Mouse (Mus musculus): ENCODE results near the gene Ascc1. TPM values are rescaled to one million over a fixed set of nuclear protein-coding genes. Genes with fewer than 3 reads are reported as not detected.
"Not testable (repeated sequence)": the region's sequence is repeated elsewhere in the genome, so short reads cannot be mapped to it uniquely, and the experiment has no call there.

Gene Ascc1
- polyA plus RNA-seq, 1 experiment = 52.9 TPM

DNA sequence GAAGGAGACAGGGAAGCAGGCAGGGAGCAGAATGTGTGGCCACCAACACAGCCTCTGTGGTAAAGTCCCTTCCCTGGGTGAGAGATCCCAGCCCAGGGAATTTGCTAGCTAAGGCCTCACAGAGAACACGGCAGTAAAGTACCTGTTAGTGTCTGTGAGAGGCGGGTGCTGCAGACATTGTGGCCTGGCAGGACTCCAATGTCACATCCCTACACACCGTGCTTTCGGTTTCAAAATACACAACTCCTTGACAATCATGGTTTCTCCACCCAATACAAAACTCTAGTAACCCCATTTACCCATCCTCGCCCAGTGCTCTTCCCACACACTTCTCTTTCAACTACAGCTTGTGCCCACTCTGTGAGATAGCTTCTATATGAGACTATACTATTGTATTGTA lies 136.1 kb downstream of the Ascc1 start:
- H3K27ac ChIP-seq (ENCODE audit: insufficient read depth, low read length) = no peak overlapping the region
- H3K4me3 ChIP-seq (ENCODE audit: low read depth, low read length) = no peak overlapping the region
- H3K27me3 ChIP-seq (ENCODE audit: control insufficient read depth, insufficient read depth, low read length, poor library complexity, severe bottlenecking) = no peaks in the 10 kb centered on the region
- H3K9ac ChIP-seq (ENCODE audit: low read depth, poor library complexity, severe bottlenecking) = no peak overlapping the region
- no peaks in the 10 kb centered on the region for H3K36me3 ChIP-seq (ENCODE audit: control insufficient read depth, insufficient read depth, low read length, poor library complexity, severe bottlenecking)
- no peaks in the 10 kb centered on the region for H3K9me3 ChIP-seq (replicated peaks; ENCODE audit: control insufficient read depth, insufficient read depth, low read length, poor library complexity, severe bottlenecking)
- H3K4me1 ChIP-seq (ENCODE audit: control insufficient read depth, insufficient read depth, low read length) = peaks cover 15% of the 10 kb centered on the region
- TF ChIP-seq POLR2A (IDR thresholded peaks at IDR 0.05; ENCODE audit: insufficient read depth, low read length) = no peak
- no peak for TF ChIP-seq CTCF (IDR thresholded peaks at IDR 0.05; ENCODE audit: low read depth, low read length)
- TF ChIP-seq EP300 (IDR thresholded peaks at IDR 0.05; ENCODE audit: insufficient read depth, low read depth, low read length) = no peak

DNA sequence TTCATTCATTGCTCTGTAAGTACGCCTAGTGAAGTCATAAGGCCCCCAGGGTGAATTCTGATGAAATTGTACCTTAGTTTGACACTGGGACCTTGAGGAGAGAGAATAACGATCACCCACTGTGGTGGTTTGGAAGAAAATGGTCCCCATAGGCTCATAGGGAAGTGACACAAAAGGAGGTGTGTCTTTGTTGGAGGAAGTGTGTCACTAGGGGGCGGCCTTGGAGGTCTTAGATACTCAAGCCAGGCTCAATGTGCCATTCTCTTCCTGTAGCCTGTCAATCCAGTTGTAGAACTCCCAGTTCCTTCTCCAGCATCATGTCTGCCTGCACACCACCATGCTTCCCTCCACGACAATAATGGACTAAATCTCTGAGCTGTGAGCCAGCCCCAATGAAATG lies 138.1 kb downstream of the Ascc1 start:
- Histone ChIP-seq H3K9me3 (replicated peaks; ENCODE audit: control insufficient read depth, insufficient read depth, low read length, poor library complexity, severe bottlenecking) (no peaks in the 10 kb centered on the region), H3K36me3 (ENCODE audit: control insufficient read depth, insufficient read depth, low read length, poor library complexity, severe bottlenecking) (no peaks in the 10 kb centered on the region), H3K9ac (ENCODE audit: low read depth, poor library complexity, severe bottlenecking) (no peak overlapping the region), H3K27ac (ENCODE audit: insufficient read depth, low read length) (no peak overlapping the region), H3K4me1 (ENCODE audit: control insufficient read depth, insufficient read depth, low read length) (peaks cover 10% of the 10 kb centered on the region), H3K27me3 (ENCODE audit: control insufficient read depth, insufficient read depth, low read length, poor library complexity, severe bottlenecking) (no peaks in the 10 kb centered on the region), H3K4me3 (ENCODE audit: low read depth, low read length) (no peak overlapping the region)
- TF ChIP-seq POLR2A (IDR thresholded peaks at IDR 0.05; ENCODE audit: insufficient read depth, low read length) (no peak), EP300 (IDR thresholded peaks at IDR 0.05; ENCODE audit: insufficient read depth, low read depth, low read length) (no peak), CTCF (IDR thresholded peaks at IDR 0.05; ENCODE audit: low read depth, low read length) (no peak)

DNA sequence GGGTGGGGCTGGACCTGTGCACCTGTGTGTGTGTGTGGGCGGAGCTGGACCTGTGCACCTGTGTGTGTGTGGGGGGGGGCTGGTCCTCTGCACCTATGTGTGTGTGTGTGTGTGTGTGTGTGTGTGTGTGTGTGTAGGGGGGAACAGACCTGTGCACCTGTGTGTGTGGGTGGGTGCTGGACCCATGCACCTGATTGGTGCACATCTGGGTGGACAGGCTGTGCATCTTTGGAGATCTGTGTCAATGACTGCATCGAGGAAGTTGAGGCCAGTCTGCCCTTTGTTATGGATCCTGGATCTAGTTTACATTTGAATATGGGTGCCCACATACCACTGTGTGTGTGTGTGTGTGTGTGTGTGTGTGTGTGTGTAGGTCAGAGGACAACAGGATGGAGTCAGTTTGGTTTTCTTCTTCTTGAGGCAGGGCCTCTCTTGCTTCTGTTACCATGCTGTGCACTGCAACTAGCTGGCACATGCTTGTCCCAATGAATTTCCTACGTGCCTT lies 139.1 kb downstream of the Ascc1 start:
- H3K9me3 ChIP-seq (replicated peaks; ENCODE audit: control insufficient read depth, insufficient read depth, low read length, poor library complexity, severe bottlenecking) = no peaks in the 10 kb centered on the region
- H3K27ac ChIP-seq (ENCODE audit: insufficient read depth, low read length) = peak overlapping the region; percentile 24; the same call in 1 of the 2 replicates
- no peaks in the 10 kb centered on the region for H3K36me3 ChIP-seq (ENCODE audit: control insufficient read depth, insufficient read depth, low read length, poor library complexity, severe bottlenecking)

DNA sequence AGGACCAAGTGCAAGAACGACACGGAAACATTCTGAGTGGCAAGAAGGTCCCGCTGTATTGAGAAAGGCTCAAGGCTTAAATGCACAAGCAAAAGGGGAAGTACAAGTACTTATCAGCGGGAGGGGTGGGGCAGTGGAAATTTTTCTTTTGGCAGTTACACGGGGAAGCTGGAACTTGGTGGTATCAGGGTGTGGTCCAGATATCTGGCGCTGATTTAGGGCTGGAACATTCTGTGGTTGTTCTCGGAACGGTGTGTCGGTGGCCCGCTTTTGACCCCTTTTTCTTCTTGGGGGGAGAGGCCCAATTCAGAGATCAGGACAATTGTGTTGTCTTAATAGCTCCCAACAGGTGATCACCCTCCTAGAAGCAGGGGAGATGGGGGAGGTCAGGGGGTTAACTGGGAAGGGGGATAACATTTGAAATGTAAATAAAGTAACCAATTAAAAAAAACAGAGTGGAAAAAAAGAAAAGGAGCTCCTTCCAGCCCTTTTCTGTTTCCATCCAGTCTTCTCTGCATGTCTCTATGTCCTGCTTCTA lies 145.0 kb downstream of the Ascc1 start:
- not testable (repeated sequence) for H3K4me1 ChIP-seq (ENCODE audit: control insufficient read depth, insufficient read depth, low read length); H3K4me3 ChIP-seq (ENCODE audit: low read depth, low read length); H3K9me3 ChIP-seq (replicated peaks; ENCODE audit: control insufficient read depth, insufficient read depth, low read length, poor library complexity, severe bottlenecking); H3K36me3 ChIP-seq (ENCODE audit: control insufficient read depth, insufficient read depth, low read length, poor library complexity, severe bottlenecking); H3K9ac ChIP-seq (ENCODE audit: low read depth, poor library complexity, severe bottlenecking); H3K27me3 ChIP-seq (ENCODE audit: control insufficient read depth, insufficient read depth, low read length, poor library complexity, severe bottlenecking)
- peak overlapping the region; percentile 77; the same call in 1 of the 2 replicates for H3K27ac ChIP-seq (ENCODE audit: insufficient read depth, low read length)
- TF ChIP-seq EP300 (IDR thresholded peaks at IDR 0.05; ENCODE audit: insufficient read depth, low read depth, low read length) = 0 out of 2 replicates have a peak, but pooled peaks have one; percentile 5

More for the DNA sequence above, 139.1 kb downstream of the Ascc1 start:
- H3K27me3 ChIP-seq (ENCODE audit: control insufficient read depth, insufficient read depth, low read length, poor library complexity, severe bottlenecking) = no peaks in the 10 kb centered on the region
- peaks cover 7% of the 10 kb centered on the region for H3K4me1 ChIP-seq (ENCODE audit: control insufficient read depth, insufficient read depth, low read length)
- no peak overlapping the region for H3K9ac ChIP-seq (ENCODE audit: low read depth, poor library complexity, severe bottlenecking)
- TF ChIP-seq CTCF (IDR thresholded peaks at IDR 0.05; ENCODE audit: low read depth, low read length) (no peak), EP300 (IDR thresholded peaks at IDR 0.05; ENCODE audit: insufficient read depth, low read depth, low read length) (peak; percentile 91)
- H3K4me3 ChIP-seq (ENCODE audit: low read depth, low read length) = no peak overlapping the region

DNA sequence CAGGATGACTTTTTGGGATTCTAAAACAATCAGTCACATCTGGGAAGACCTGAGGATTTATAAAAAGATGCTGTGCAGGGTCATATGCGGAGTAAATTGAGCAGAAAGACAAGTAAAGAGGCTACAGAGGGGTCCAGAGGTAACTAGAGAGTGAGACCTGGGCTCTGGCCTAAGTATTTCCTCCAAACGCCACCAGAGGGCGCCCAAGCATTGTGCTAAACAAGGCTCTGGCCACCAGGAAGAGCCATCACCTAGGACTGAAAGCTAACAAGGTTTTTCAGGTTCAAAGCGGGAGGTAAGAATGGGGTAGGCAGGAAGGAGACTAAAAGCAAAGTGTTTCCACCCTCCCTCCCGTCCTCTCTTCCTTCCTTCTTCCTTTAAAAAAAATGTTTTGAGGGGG lies 145.5 kb downstream of the Ascc1 start:
- TF ChIP-seq CTCF (IDR thresholded peaks at IDR 0.05; ENCODE audit: low read depth, low read length) = peak; percentile 92
- TF ChIP-seq EP300 (IDR thresholded peaks at IDR 0.05; ENCODE audit: insufficient read depth, low read depth, low read length) = no peak
- no peaks in the 10 kb centered on the region for H3K4me1 ChIP-seq (ENCODE audit: control insufficient read depth, insufficient read depth, low read length)
- peak overlapping the region; percentile 77; the same call in 1 of the 2 replicates for H3K27ac ChIP-seq (ENCODE audit: insufficient read depth, low read length)

More for the DNA sequence above, 145.5 kb downstream of the Ascc1 start:
- no peaks in the 10 kb centered on the region for H3K27me3 ChIP-seq (ENCODE audit: control insufficient read depth, insufficient read depth, low read length, poor library complexity, severe bottlenecking)
- no peak overlapping the region for H3K9ac ChIP-seq (ENCODE audit: low read depth, poor library complexity, severe bottlenecking)
- no peaks in the 10 kb centered on the region for H3K9me3 ChIP-seq (replicated peaks; ENCODE audit: control insufficient read depth, insufficient read depth, low read length, poor library complexity, severe bottlenecking)
- no peak overlapping the region for H3K4me3 ChIP-seq (ENCODE audit: low read depth, low read length)
- no peaks in the 10 kb centered on the region for H3K36me3 ChIP-seq (ENCODE audit: control insufficient read depth, insufficient read depth, low read length, poor library complexity, severe bottlenecking)

Other genes with a start within 250 kb of the Ascc1 start
- 29.3 and 29.6 TPM in 2 replicates for gene Dnajb12, start 123.2 kb upstream of the Ascc1 start, polyA plus RNA-seq (2011; ENCODE audit: insufficient read depth, insufficient read length, low read depth, missing spikeins)
- 172 and 176 TPM in 2 replicates for gene Ddit4, start 51.0 kb upstream of the Ascc1 start, polyA plus RNA-seq (2011; ENCODE audit: insufficient read depth, insufficient read length, low read depth, missing spikeins)
- 22.7 and 24.4 TPM in 2 replicates for gene Anapc16, start 330 bp downstream of the Ascc1 start, polyA plus RNA-seq (2011; ENCODE audit: insufficient read depth, insufficient read length, low read depth, missing spikeins)
- 10.8 and 11.0 TPM in 2 replicates for gene Spock2, start 103.4 kb downstream of the Ascc1 start, polyA plus RNA-seq (2011; ENCODE audit: insufficient read depth, insufficient read length, low read depth, missing spikeins)
- gene Chst3, start 216.5 kb downstream of the Ascc1 start, polyA plus RNA-seq (2011; ENCODE audit: insufficient read depth, insufficient read length, low read depth, missing spikeins) = 0.43 and 0.55 TPM in 2 replicates